Mouse (Mus musculus) ES-Bruce4 (cell line): Measurements from ENCODE around the gene Pcsk5. TPM values are rescaled to one million over a fixed set of nuclear protein-coding genes. Genes with fewer than 3 reads are reported as not detected.

ENCODE experiments used
- H3K27ac ChIP-seq: 2 replicates; pipeline ENCODE4 v1.5.1; 2012; ENCODE audit warnings: low read length, inconsistent platforms; ENCODE audit not compliant: insufficient read depth
- H3K27me3 ChIP-seq: 2 replicates; pipeline ENCODE4 v1.6.1; 2012; ENCODE audit warnings: mild to moderate bottlenecking, low read length, inconsistent platforms; ENCODE audit not compliant: control insufficient read depth, poor library complexity, insufficient read depth, severe bottlenecking
- H3K36me3 ChIP-seq: 2 replicates; pipeline ENCODE4 v1.6.1; 2012; ENCODE audit warnings: inconsistent platforms, mild to moderate bottlenecking, low read length, moderate library complexity; ENCODE audit not compliant: control insufficient read depth, poor library complexity, insufficient read depth, severe bottlenecking
- H3K4me1 ChIP-seq: one replicate; pipeline ENCODE4 v1.8.1; 2011; ENCODE audit warnings: low read length; ENCODE audit not compliant: control insufficient read depth, insufficient read depth
- H3K4me3 ChIP-seq: 2 replicates; pipeline ENCODE4 v1.5.1; 2011; ENCODE audit warnings: low read depth, mild to moderate bottlenecking, low read length
- H3K9ac ChIP-seq: 2 replicates; pipeline ENCODE4 v1.6.1; 2012; ENCODE audit warnings: low read depth, mild to moderate bottlenecking, inconsistent platforms; ENCODE audit not compliant: poor library complexity, severe bottlenecking
- H3K9me3 ChIP-seq: replicated peaks from 2 replicates; pipeline ENCODE4 v1.6.1; 2012; ENCODE audit warnings: mild to moderate bottlenecking, low read length, inconsistent platforms; ENCODE audit not compliant: control insufficient read depth, poor library complexity, insufficient read depth, severe bottlenecking
- CTCF ChIP-seq: IDR thresholded peaks from one replicate; pipeline ENCODE4 v1.8.1; 2011; ENCODE audit warnings: low read depth, low read length
- EP300 ChIP-seq: IDR thresholded peaks from 2 replicates; pipeline ENCODE4 v1.6.1; 2011; ENCODE audit warnings: low read depth, low read length; ENCODE audit not compliant: insufficient read depth
- POLR2A ChIP-seq: IDR thresholded peaks from one replicate; pipeline ENCODE4 v1.8.1; 2011; ENCODE audit warnings: low read length; ENCODE audit not compliant: insufficient read depth
- polyA plus RNA-seq: library from polyadenylated mRNA; stranded (reverse); fragments of >200 nt; gene quantifications from 2 replicates; pipeline ENCODE4 v1.2.4, GENCODE M21; 2011; ENCODE audit warnings: low read depth; ENCODE audit not compliant: missing spikeins, insufficient read depth, insufficient read length

Pcsk5 gene
- polyA plus RNA-seq, 1 experiment, result 0.33 TPM

DNA sequence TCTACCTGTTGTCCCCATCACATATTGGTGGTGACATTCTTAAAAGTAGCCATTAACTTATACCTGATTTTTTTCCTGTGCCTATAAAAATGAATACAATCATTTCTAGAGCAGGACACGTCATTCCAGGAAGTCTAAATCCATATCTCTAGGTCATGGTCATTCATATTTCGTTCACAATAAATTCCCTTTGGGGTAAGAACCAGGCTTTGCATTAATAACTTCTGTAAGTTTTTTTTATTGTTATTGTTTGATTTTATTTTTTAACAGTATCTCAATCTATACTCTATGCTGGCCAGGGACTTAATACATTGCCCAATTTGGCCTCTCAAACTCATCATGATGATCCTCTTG, 408.9 kb downstream of the Pcsk5 start:
- Histone ChIP-seq H3K9me3 (no peaks in the 10 kb centered on the region), H3K36me3 (no peaks in the 10 kb centered on the region), H3K4me3 (no peak overlapping the region), H3K4me1 (no peaks in the 10 kb centered on the region), H3K27me3 (no peaks in the 10 kb centered on the region), H3K9ac (no peak overlapping the region), H3K27ac (no peak overlapping the region)
- TF ChIP-seq EP300, result no peak
- TF ChIP-seq POLR2A, result no peak
- no peak for TF ChIP-seq CTCF

GRCm38 (mm10) chr19:17427824-17428560, 409.4 kb downstream of the Pcsk5 start:
- H3K27ac ChIP-seq, result no peak overlapping the region
- H3K4me3 ChIP-seq, result no peak overlapping the region
- TF ChIP-seq CTCF, result no peak
- TF ChIP-seq POLR2A, result no peak
- no peak for TF ChIP-seq EP300
- H3K36me3 ChIP-seq, result no peaks in the 10 kb centered on the region
- H3K9me3 ChIP-seq, result no peaks in the 10 kb centered on the region
- H3K27me3 ChIP-seq, result no peaks in the 10 kb centered on the region
- H3K9ac ChIP-seq, result no peak overlapping the region
- H3K4me1 ChIP-seq, result no peaks in the 10 kb centered on the region

- Histone ChIP-seq H3K36me3 (no peaks in the 10 kb centered on the region), H3K9ac (no peak overlapping the region), H3K9me3 (no peaks in the 10 kb centered on the region), H3K27ac (no peak overlapping the region), H3K4me3 (no peak overlapping the region), H3K4me1 (no peaks in the 10 kb centered on the region), H3K27me3 (no peaks in the 10 kb centered on the region)
- no peak for TF ChIP-seq EP300
- no peak for TF ChIP-seq CTCF
- TF ChIP-seq POLR2A, result no peak
Observed at GRCm38 (mm10) chr19:17423306-17423705, 414.1 kb downstream of the Pcsk5 start.

- Histone ChIP-seq H3K27ac (no peak overlapping the region), H3K9me3 (no peaks in the 10 kb centered on the region), H3K36me3 (no peaks in the 10 kb centered on the region), H3K4me1 (peaks cover 1% of the 10 kb centered on the region), H3K27me3 (no peaks in the 10 kb centered on the region), H3K9ac (no peak overlapping the region), H3K4me3 (no peak overlapping the region)
- TF ChIP-seq POLR2A (no peak), CTCF (no peak)
Observed at GRCm38 (mm10) chr19:17417855-17418254, 419.6 kb downstream of the Pcsk5 start.

- Histone ChIP-seq H3K27ac (no peak overlapping the region), H3K36me3 (no peaks in the 10 kb centered on the region), H3K4me1 (peaks cover 1% of the 10 kb centered on the region), H3K4me3 (no peak overlapping the region), H3K9me3 (no peaks in the 10 kb centered on the region), H3K9ac (no peak overlapping the region), H3K27me3 (no peaks in the 10 kb centered on the region)
- TF ChIP-seq CTCF, result no peak
- no peak for TF ChIP-seq EP300
- TF ChIP-seq POLR2A, result no peak
Observed at GRCm38 (mm10) chr19:17412915-17413459, 424.4 kb downstream of the Pcsk5 start.

DNA sequence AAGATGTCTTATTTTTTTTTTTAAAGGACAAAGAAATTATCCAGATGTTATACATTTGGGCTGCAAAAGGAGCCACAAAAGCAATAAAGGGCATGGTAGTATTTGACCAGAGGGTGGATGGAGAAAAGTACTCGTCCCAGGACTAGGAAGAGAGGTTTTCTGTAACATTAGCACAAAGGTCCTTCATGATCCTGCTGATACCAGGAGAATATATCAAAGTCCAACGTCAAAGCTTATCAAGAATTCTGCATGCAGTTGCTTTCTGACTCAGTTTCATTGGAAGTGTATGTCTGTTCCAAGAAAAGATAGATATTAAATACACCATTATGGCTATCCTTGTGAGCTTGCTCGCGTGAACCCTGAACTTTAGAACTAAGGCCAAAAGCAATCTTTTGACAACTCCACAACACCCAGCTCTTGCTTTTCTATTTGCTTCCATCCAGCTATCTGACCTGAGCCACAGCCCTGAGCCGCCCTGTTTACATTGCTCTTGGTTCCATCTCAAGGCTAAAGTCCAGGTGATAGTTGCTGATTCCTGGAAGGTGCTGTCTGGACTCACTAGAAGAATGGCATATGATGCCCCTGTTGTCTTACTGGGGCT, 426.9 kb downstream of the Pcsk5 start:
- Histone ChIP-seq H3K9me3 (0 out of 2 replicates have a peak, but pooled peaks cover 3% of the 10 kb centered on the region), H3K9ac (no peak overlapping the region), H3K4me3 (no peak overlapping the region), H3K36me3 (no peaks in the 10 kb centered on the region), H3K4me1 (no peaks in the 10 kb centered on the region), H3K27ac (no peak overlapping the region), H3K27me3 (no peaks in the 10 kb centered on the region)
- TF ChIP-seq EP300, result no peak
- TF ChIP-seq CTCF, result no peak
- TF ChIP-seq POLR2A, result no peak
